ENCODE assay signal across 7 mouse cellular contexts in genomic region chr4:36288813-36289700, GRCm38 (mm10).
DNase-seq lines count a peak whose midpoint lies in the region; ATAC-seq and TF ChIP-seq lines count a peak whose summit lies in the region.

No protein-coding gene starts in this region.

- no peak overlapping the region for H3K27ac ChIP-seq in bone marrow, adult 2 months (ENCODE audit: control insufficient read depth, insufficient read depth, low read depth, low read length, poor library complexity)
- H3K27ac ChIP-seq in kidney, adult 2 months (ENCODE audit: insufficient read depth, low read depth, low read length): peak overlapping the region; percentile 36; the same call in 1 of the 2 replicates

- WGBS in bone marrow, adult 2 months: 1% methylated on average over 17 of the region's 17 CpGs
- WGBS in kidney, adult 2 months: 7% methylated on average over 17 of the region's 17 CpGs

- H3K36me3 ChIP-seq in kidney, adult 2 months (ENCODE audit: control insufficient read depth, insufficient read depth, low read length): no peaks in the 10 kb centered on the region

- H3K27me3 ChIP-seq in kidney, adult 2 months (replicated peaks; ENCODE audit: control insufficient read depth, insufficient read depth, low read length): no peaks in the 10 kb centered on the region

- peak; percentile 11; the same call in 1 of the 2 replicates for TF ChIP-seq CTCF in bone marrow, adult 2 months (IDR thresholded peaks at IDR 0.05; ENCODE audit: control insufficient read depth, insufficient read depth, low read length)
- peak; percentile 41 for TF ChIP-seq CTCF in kidney, adult 2 months (conservative IDR thresholded peaks at IDR 0.05; ENCODE audit: insufficient read depth, insufficient read length, low read depth, low read length)

- H3K4me3 ChIP-seq in bone marrow, adult 2 months (replicated peaks; ENCODE audit: control insufficient read depth, low read depth, low read length): no peak overlapping the region
- H3K4me3 ChIP-seq in kidney, adult 2 months (ENCODE audit: insufficient read depth, low read depth, low read length): peak overlapping the region; percentile 27

- H3K4me1 ChIP-seq in bone marrow, adult 2 months (ENCODE audit: control insufficient read depth, insufficient read depth, low read length): no peaks in the 10 kb centered on the region
- no peaks in the 10 kb centered on the region for H3K4me1 ChIP-seq in kidney, adult 2 months (ENCODE audit: control insufficient read depth, insufficient read depth, low read length)

- no peak for TF ChIP-seq POLR2A in bone marrow, adult 2 months (IDR thresholded peaks at IDR 0.05; ENCODE audit: borderline replicate concordance, control insufficient read depth, low read depth, low read length)
- TF ChIP-seq POLR2A in kidney, adult 2 months (IDR thresholded peaks at IDR 0.05; ENCODE audit: low read depth, low read length): no peak

- DNase-seq in embryo, embryonic 11.5 days (ENCODE audit: low read depth, low spot score): peak; percentile 30
- peak; percentile 13 to 24 for DNase-seq in heart, adult 18-20 months
- DNase-seq in kidney, adult 2 months: peak; percentile 67
- DNase-seq in left cerebral cortex, postnatal 36 days (ENCODE audit: low spot score in 2 of 2): peak; percentile 62 to 63
- peak; percentile 55 for DNase-seq in right cerebral cortex, postnatal 25 days

- ATAC-seq in megakaryocyte progenitor cell, adult 5-6 weeks (replicated peaks; ENCODE audit: poor library complexity): peak; percentile 98

- intact Hi-C loops in left cerebral cortex, postnatal 36 days (cut with DNase I): no loop called here
